Mouse (Mus musculus): ENCODE measurements around the gene Olfr539. TPM values are rescaled to one million over a fixed set of nuclear protein-coding genes. Genes with fewer than 3 reads are reported as not detected.

Olfr539 gene
- total RNA-seq (2023), result not detected

GRCm38 (mm10) chr7:140659630-140660029 is at the start of gene Olfr539:
Gene Olfr539 (plus strand): TSS chr7:140659930.

DNA sequence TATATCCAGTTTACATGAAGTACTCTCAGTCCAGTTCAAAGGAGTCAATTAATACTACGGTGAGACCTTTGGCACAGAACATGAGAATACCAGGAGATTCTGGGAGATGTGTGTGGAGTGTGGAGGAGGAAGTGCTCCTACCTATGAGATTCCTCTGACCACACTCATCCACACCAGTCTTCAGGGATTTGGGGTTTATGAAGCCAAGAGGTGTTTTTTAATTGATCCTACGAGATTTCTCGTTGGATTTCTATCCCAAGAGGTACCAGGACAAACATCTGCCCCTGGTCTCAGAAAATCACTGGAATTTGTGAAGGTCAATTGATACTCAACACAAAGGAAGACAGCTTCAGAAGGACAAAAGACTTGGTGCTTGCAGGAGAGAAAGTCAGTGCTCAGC is 31.1 kb upstream of the Olfr539 start, which contains the start of gene Olfr61:
Gene Olfr61, plus strand, starts transcription at position 301 of the 400 bp plus-strand sequence.

DNA sequence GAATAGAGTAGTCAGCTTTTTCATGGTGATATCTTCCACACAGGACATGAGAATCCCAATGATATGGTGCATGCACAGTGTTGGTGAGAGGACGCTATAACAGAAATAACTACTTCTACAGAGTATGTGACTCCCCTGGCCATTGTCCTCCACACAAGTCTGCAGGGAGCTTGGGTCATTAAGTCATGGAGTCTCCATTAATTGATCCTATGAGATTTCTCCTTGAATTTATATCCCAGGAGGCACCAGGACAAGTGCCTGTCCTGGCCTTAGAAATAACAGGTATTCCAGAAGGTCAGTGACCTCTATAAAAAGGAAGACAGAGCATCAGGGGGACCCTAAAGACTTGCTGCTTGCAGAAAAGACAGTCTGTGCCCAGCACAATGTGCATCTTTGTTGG is 13.6 kb upstream of the Olfr539 start, which contains the start of gene Olfr53:
Gene Olfr53, plus strand, starts transcription at position 301 of the 400 bp plus-strand sequence.

DNA sequence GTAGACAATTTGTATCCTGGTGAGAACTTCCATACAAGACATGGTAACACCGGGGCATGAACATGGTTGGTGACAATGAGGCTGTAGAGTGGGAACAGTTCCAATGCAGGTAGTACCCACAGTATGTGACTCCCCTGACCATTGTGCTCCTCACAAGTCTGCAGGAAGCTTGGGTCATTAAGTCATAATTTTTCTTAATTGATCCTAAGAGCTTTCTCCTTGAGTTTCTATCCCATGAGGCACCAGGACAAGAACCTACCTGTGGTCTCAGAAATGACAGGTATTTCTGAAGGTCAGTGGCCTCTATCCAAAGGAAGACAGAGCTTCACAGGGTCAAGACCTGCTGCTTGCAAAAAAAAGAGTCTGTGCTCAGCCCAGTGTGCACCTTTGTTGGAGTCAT is 21.9 kb downstream of the Olfr539 start, which contains the start of gene Olfr45:
Gene Olfr45, plus strand, starts transcription at position 301 of the 400 bp plus-strand sequence.

GRCm38 (mm10) chr7:140696967-140697366 is 37.2 kb downstream of the Olfr539 start, which contains the start of gene Olfr541:
Gene Olfr541 (plus strand): TSS chr7:140697267.

Other genes with a start within 250 kb of the Olfr539 start
- gene Olfr532, start 238.3 kb upstream of the Olfr539 start, total RNA-seq (2023), result not detected
- gene Olfr533, start 196.6 kb upstream of the Olfr539 start, total RNA-seq (2023), result not detected
- not detected for gene Olfr535, start 175.7 kb upstream of the Olfr539 start, total RNA-seq (2023)
- gene Olfr536, start 152.5 kb upstream of the Olfr539 start, total RNA-seq (2023), result not detected
- gene Olfr538, start 92.0 kb upstream of the Olfr539 start, total RNA-seq (2023), result not detected
- gene Olfr46, start 58.7 kb upstream of the Olfr539 start, total RNA-seq (2023), result not detected
- not detected for gene Olfr61, start 31.0 kb upstream of the Olfr539 start, total RNA-seq (2023)
- gene Olfr53, start 13.5 kb upstream of the Olfr539 start, total RNA-seq (2023), result not detected
- gene Olfr45, start 22.0 kb downstream of the Olfr539 start, total RNA-seq (2023), result not detected
- gene Olfr541, start 37.3 kb downstream of the Olfr539 start, total RNA-seq (2023), result not detected
- gene Cyp2e1, start 103.8 kb downstream of the Olfr539 start, total RNA-seq (2023), result not detected
- gene Syce1, start 127.9 kb downstream of the Olfr539 start, total RNA-seq (2023), result not detected
- gene Zfp941, start 162.2 kb downstream of the Olfr539 start, total RNA-seq (2023), result under 1 TPM in 1 of 2 experiments, not detected in 1; 0.15 TPM
- gene Urah, start 175.1 kb downstream of the Olfr539 start, total RNA-seq (2023), result not detected
- gene Scgb1c1, start 185.6 kb downstream of the Olfr539 start, total RNA-seq (2023), result not detected
- gene Odf3, start 187.9 kb downstream of the Olfr539 start, total RNA-seq (2023), result not detected
- not detected for gene Gm45785, start 196.4 kb downstream of the Olfr539 start, total RNA-seq (2023)
- 100 to 1,000 TPM; 112 to 126 TPM for gene Ric8a, start 197.0 kb downstream of the Olfr539 start, total RNA-seq (2023)
- 10 to 100 TPM; 22.5 to 22.8 TPM for gene Bet1l, start 197.6 kb downstream of the Olfr539 start, total RNA-seq (2023)
- 10 to 100 TPM; 79.6 to 82.9 TPM for gene Psmd13, start 222.0 kb downstream of the Olfr539 start, total RNA-seq (2023)
- 10 to 100 TPM; 10.8 to 12.7 TPM for gene Sirt3, start 222.4 kb downstream of the Olfr539 start, total RNA-seq (2023)
- not detected for gene Cox8b, start 240.5 kb downstream of the Olfr539 start, total RNA-seq (2023)

Measured in B cell, adult 67 days (primary cell).